Mouse (Mus musculus) B cell, adult 2 months (primary cell): ENCODE data around the gene Isg15.
"Not testable (repeated sequence)": the region's sequence is repeated elsewhere in the genome, so short reads cannot be mapped to it uniquely, and the experiment has no call there.

Experiments
- DNase-seq, 2 experiments: peaks; one replicate each; pipeline ENCODE4 v3.0.0; 2022

Gene Isg15

DNA sequence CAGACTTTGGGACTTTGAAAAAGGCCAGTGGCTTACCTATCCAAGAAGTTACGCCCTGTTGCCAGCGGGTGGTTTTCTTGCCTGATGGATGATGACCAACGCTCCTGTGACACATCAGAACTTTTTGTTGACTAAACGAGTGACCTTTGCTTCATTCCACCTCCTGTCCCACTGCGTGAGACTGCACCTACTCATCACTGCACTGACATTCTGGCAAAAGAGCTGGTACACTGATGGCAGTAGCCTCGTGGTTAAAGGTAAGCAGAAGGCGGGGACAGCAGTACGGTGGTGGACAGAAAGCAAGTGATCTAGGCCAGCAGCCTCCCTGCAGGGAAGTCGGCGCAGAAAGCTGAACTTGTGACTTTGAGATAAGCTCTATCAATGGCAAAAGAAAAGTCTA lies 49.7 kb downstream of the Isg15 start:
- DNase-seq = not testable (repeated sequence)
